Mouse (Mus musculus) inflammation-experienced regulatory T-cells, adult 16 weeks (primary cell): ENCODE measurements around the gene Olfr803. TPM values are rescaled to one million over a fixed set of nuclear protein-coding genes. Genes with fewer than 3 reads are reported as not detected.

Experiments
- polyA plus RNA-seq: library from polyadenylated mRNA; unstranded; fragments of 100-300 nt; shearing (Covaris generic); gene quantifications from one replicate; pipeline ENCODE4 v1.2.1, GENCODE M21; 2017

The Olfr803 gene
- not detected for polyA plus RNA-seq

DNA sequence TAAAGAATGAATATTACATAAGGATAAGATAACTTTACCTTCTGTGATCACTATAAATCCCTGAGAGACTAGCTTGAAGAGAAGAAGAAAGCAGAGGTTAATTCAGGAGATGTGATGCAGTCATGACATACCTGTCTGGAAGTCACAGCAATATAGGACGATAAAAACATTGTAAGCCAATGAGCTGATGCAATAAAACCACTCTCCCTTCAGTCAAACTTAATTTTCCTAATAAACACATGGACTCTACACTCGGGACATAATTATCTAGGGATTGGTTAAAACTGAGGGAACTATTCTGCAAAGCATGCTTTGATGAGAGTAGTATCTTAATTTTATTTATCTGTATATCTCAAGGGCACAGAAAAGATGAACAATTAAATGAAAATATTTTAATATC lies at the start of gene Olfr803:
Gene Olfr803, minus strand, starts transcription at position 101 of the 400 bp plus-strand sequence.

DNA sequence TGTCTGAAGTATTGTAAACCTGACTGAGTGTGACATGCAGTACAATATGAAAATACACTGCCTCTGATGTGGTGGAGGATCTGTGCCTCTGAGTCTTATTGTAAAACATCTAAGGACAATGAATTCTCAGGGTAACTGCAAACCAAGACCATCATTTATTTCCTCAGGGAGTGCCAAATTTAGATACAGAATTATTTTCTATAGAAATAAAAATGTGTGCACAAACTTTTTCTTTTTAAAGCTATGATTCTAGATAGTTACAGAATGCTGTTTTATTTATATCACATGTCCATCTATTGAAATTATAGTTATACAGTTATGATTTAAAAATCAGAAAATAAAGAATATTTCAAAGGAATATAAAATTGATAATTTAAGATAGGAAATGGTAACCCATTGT lies 47.7 kb upstream of the Olfr803 start, which contains the start of gene Olfr806:
Gene Olfr806, minus strand, starts transcription at position 101 of the 400 bp plus-strand sequence.

DNA sequence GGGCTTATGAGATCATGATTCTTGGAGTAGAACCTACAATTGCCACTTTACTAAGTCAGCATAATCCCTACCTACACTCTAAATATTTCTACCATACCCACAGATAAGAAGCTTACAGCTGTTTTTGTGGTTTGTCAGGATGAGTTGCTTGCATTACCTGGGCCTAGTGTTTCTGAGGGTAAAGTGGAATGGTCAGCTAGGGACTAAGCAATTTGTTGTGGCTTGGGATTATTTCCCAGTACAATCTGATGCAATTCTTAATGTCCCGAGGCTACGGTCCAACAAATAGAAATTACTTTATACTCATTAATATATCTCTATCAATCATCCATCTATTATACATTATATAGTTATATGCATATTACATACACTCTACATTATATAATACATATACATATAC lies 35.2 kb upstream of the Olfr803 start, which contains the start of gene Olfr805:
Gene Olfr805, minus strand, starts transcription at position 101 of the 400 bp plus-strand sequence.

DNA sequence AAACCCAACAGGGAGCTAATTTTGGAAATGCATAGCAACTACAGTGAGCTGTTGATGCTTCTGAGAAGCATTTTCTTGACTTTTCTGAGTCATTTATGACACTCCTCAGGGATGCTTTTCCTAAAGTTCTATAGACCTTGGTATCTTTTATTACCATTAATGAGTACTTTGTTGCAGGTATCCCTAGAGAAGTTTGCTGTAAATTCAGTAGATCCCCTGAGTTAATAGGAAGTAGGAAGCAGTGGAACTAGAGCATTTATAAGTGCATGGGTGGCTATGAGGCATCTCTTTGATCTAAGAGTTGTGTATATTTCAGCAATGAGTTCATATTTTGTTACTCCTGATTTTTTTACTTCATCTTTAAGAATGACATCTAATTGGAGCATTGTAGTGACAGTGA lies 8.8 kb upstream of the Olfr803 start, which contains the start of gene Olfr804:
Gene Olfr804, plus strand, starts transcription at position 301 of the 400 bp plus-strand sequence.

DNA sequence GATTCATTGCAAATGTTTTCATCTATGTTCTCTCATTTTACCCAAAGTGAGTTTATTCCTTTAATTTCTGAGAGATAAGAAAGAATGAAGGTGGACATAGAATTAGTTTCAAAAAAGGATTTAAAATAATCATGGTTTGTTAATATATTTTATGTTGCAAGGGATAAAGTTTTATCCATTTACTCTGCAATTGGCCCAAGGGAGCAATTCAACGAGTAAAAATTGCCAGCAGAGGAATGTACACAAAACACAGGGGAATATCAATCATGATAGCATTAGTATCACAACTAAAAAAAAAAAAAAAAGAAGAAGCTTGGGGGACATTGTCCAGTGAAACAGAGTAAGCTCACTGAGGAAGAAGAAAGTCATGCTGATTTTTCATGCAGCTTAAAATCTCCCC lies 6.0 kb downstream of the Olfr803 start, which contains the start of gene Olfr802:
Gene Olfr802, minus strand, starts transcription at position 101 of the 400 bp plus-strand sequence.

DNA sequence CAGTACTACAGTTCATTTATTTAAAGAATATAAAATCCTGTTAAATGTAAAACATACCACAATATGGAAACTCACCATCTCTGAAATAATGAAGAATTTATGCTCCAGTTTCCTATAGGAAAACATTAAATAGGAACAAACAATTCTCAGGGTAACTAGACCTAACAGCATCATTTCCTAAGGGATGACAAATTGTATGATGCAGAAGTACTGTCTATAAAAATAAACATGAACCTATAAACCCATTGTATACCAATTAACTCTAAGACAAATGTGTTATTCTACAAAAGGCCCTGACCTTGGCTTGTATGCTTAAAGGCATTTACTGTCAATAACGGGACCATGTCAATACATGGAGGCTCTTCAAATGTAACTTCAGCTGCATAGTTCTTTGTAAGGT lies 20.3 kb downstream of the Olfr803 start, which contains the start of gene Olfr801:
Gene Olfr801, minus strand, starts transcription at position 101 of the 400 bp plus-strand sequence.

DNA sequence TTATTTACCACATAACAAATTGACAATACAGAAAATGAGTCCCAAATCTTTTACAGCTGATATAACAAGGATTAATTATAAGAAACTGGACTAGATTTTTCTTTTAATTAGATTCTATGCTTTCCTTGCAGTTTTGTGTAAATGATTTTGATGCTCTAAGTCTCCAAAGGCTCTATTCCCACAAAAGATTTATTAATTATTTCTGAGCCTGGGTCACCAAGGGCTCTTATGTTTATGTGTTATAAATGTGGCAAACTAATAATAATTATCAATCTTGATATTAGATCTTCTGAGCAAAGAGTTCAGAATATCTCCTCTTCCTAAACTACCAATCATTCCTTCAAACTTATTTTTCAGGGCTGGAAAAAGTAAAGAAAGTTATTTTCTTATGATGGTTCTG lies 36.7 kb downstream of the Olfr803 start, which contains the start of gene Olfr800:
Gene Olfr800, plus strand, starts transcription at position 301 of the 400 bp plus-strand sequence.

Other genes with a start within 250 kb of the Olfr803 start
- 0.07 TPM for gene Olfr787, start 232.4 kb downstream of the Olfr803 start, polyA plus RNA-seq
- gene Olfr788, start 223.3 kb downstream of the Olfr803 start, polyA plus RNA-seq, result not detected
- not detected for gene Olfr789, start 209.5 kb downstream of the Olfr803 start, polyA plus RNA-seq
- not detected for gene Olfr790, start 195.8 kb downstream of the Olfr803 start, polyA plus RNA-seq
- not detected for gene Olfr791, start 172.5 kb downstream of the Olfr803 start, polyA plus RNA-seq
- not detected for gene Olfr792, start 155.1 kb downstream of the Olfr803 start, polyA plus RNA-seq
- not detected for gene Olfr794, start 126.6 kb downstream of the Olfr803 start, polyA plus RNA-seq
- not detected for gene Olfr796, start 81.7 kb downstream of the Olfr803 start, polyA plus RNA-seq
- gene Olfr798, start 66.4 kb downstream of the Olfr803 start, polyA plus RNA-seq, result not detected
- not detected for gene Olfr799, start 56.8 kb downstream of the Olfr803 start, polyA plus RNA-seq
- gene Olfr800, start 36.6 kb downstream of the Olfr803 start, polyA plus RNA-seq, result not detected
- not detected for gene Olfr801, start 20.4 kb downstream of the Olfr803 start, polyA plus RNA-seq
- not detected for gene Olfr802, start 6.1 kb downstream of the Olfr803 start, polyA plus RNA-seq
- gene Olfr804, start 8.9 kb upstream of the Olfr803 start, polyA plus RNA-seq, result not detected
- not detected for gene Olfr805, start 35.1 kb upstream of the Olfr803 start, polyA plus RNA-seq
- not detected for gene Olfr806, start 47.6 kb upstream of the Olfr803 start, polyA plus RNA-seq
- not detected for gene Olfr807, start 63.5 kb upstream of the Olfr803 start, polyA plus RNA-seq
- not detected for gene Olfr808, start 71.2 kb upstream of the Olfr803 start, polyA plus RNA-seq
- not detected for gene Olfr809, start 80.4 kb upstream of the Olfr803 start, polyA plus RNA-seq
- not detected for gene Olfr810, start 100.6 kb upstream of the Olfr803 start, polyA plus RNA-seq
- not detected for gene Olfr811, start 110.1 kb upstream of the Olfr803 start, polyA plus RNA-seq
- not detected for gene Olfr812, start 151.8 kb upstream of the Olfr803 start, polyA plus RNA-seq
- gene Olfr813, start 161.1 kb upstream of the Olfr803 start, polyA plus RNA-seq, result not detected
- not detected for gene Olfr814, start 185.6 kb upstream of the Olfr803 start, polyA plus RNA-seq
- not detected for gene Olfr815, start 211.6 kb upstream of the Olfr803 start, polyA plus RNA-seq
- not detected for gene Olfr816, start 221.3 kb upstream of the Olfr803 start, polyA plus RNA-seq